Comparison of ENCODE assay signal across 8 mouse cellular contexts in genomic region chr13:57907428-57908265, GRCm38 (mm10). TPM values are rescaled to one million over a fixed set of nuclear protein-coding genes. Genes with fewer than 3 reads are reported as not detected.
DNase-seq lines count a peak whose midpoint lies in the region; ATAC-seq lines count a peak whose summit lies in the region.

No protein-coding gene starts in this region.

- peak overlapping the region; percentile 81 for H3K4me2 ChIP-seq in kidney, embryonic 15.5 days
- H3K4me2 ChIP-seq in midbrain, embryonic 13.5 days (replicated peaks), result peak overlapping the region; percentile 66

- no peaks in the 10 kb centered on the region for H3K9me3 ChIP-seq in kidney, embryonic 15.5 days (replicated peaks)
- no peaks in the 10 kb centered on the region for H3K9me3 ChIP-seq in hindbrain, embryonic 10.5 days
- H3K9me3 ChIP-seq in midbrain, embryonic 13.5 days, result no peaks in the 10 kb centered on the region

- no peak for DNase-seq in kidney, adult 11 months
- DNase-seq in cerebellum, adult 18-20 months, result peak; percentile 56 to 66
- DNase-seq in hindbrain, embryonic 10.5 days (ENCODE audit: low spot score), result no peak
- no peak for DNase-seq in left cerebral cortex, postnatal 36 days (ENCODE audit: low spot score in 2 of 2)
- no peak for DNase-seq in layer of hippocampus, postnatal 10 days (ENCODE audit: low spot score in 2 of 2)

- no peak for ATAC-seq in kidney, embryonic 15.5 days (replicated peaks; ENCODE audit: low FRiP score)
- peak; percentile 80 for ATAC-seq in midbrain, embryonic 13.5 days
- no peak for ATAC-seq in megakaryocyte progenitor cell, adult 5-6 weeks (replicated peaks; ENCODE audit: poor library complexity)

- no peak overlapping the region for H3K9ac ChIP-seq in kidney, embryonic 15.5 days
- peak overlapping the region; percentile 68 for H3K9ac ChIP-seq in midbrain, embryonic 13.5 days (replicated peaks)

- H3K27ac ChIP-seq in kidney, embryonic 15.5 days, result no peak overlapping the region
- H3K27ac ChIP-seq in hindbrain, embryonic 10.5 days, result peak overlapping the region; percentile 78
- H3K27ac ChIP-seq in midbrain, embryonic 13.5 days, result no peak overlapping the region; the same call in 1 of the 2 replicates

- peak overlapping the region; percentile 40 for H3K4me3 ChIP-seq in kidney, embryonic 15.5 days (replicated peaks)
- H3K4me3 ChIP-seq in hindbrain, embryonic 10.5 days, result peak overlapping the region; percentile 63
- H3K4me3 ChIP-seq in midbrain, embryonic 13.5 days (replicated peaks), result peak overlapping the region; percentile 53

- no peaks in the 10 kb centered on the region for H3K36me3 ChIP-seq in kidney, embryonic 15.5 days
- no peaks in the 10 kb centered on the region for H3K36me3 ChIP-seq in hindbrain, embryonic 10.5 days
- H3K36me3 ChIP-seq in midbrain, embryonic 13.5 days, result no peaks in the 10 kb centered on the region

- peaks cover 45% of the 10 kb centered on the region for H3K27me3 ChIP-seq in kidney, embryonic 15.5 days
- peaks cover 48% of the 10 kb centered on the region for H3K27me3 ChIP-seq in hindbrain, embryonic 10.5 days (ENCODE audit: insufficient read depth, poor library complexity, severe bottlenecking)
- H3K27me3 ChIP-seq in midbrain, embryonic 13.5 days, result peaks cover 30% of the 10 kb centered on the region

- WGBS in kidney, embryonic 15.5 days, result 2% methylated on average over 60 of the region's 60 CpGs
- WGBS in hindbrain, embryonic 10.5 days, result 2% methylated on average over 60 of the region's 60 CpGs
- under 1% methylated on average over 60 of the region's 60 CpGs for WGBS in midbrain, embryonic 13.5 days

- intact Hi-C loops in left cerebral cortex, postnatal 36 days (cut with DNase I), result loop anchor here (2.0 to 10.0 kb wide), 5 partner anchors 125 to 627 kb away; no protein-coding TSS in a partner anchor

- peaks cover 9% of the 10 kb centered on the region for H3K4me1 ChIP-seq in kidney, embryonic 15.5 days
- peaks cover 17% of the 10 kb centered on the region for H3K4me1 ChIP-seq in hindbrain, embryonic 10.5 days (replicated peaks)
- H3K4me1 ChIP-seq in midbrain, embryonic 13.5 days (replicated peaks), result peaks cover 14% of the 10 kb centered on the region

RNA-seq across cellular contexts. Expression of gene Spock1, which starts 0.5 kb away (rescaled TPM):
- 0.73 and 2.0 TPM in 2 replicates for polyA plus RNA-seq in kidney, embryonic 15.5 days (2015; fragmentation: Nextera tagmentation; extraction: Ambion mirVana)
- polyA plus RNA-seq in hindbrain, embryonic 10.5 days (2016; fragmentation: Nextera tagmentation; extraction: Ambion mirVana), result 5.4 and 10.3 TPM in 2 replicates
- 45.1 and 50.4 TPM in 2 replicates for polyA plus RNA-seq in midbrain, embryonic 13.5 days (2015; fragmentation: Nextera tagmentation; extraction: Ambion mirVana)
- total RNA-seq in megakaryocyte progenitor cell, adult 5-6 weeks (2015), result not detected in 2 replicates
- total RNA-seq in megakaryocyte progenitor cell, adult 5-6 weeks (2017), result not detected in 2 replicates
- 100 to 1,000 TPM; 269 to 303 TPM for total RNA-seq in left cerebral cortex, postnatal 36 days (2021)
- 100 to 1,000 TPM; 204 to 220 TPM for total RNA-seq in layer of hippocampus, postnatal 10 days (2021)

Comparison
In these comparisons a context has a peak if more than half of its experiments do, and no peak if none do; other contexts are left out.
1. DNase-seq: peak in cerebellum, adult 18-20 months (2 of 2); none in kidney, adult 11 months (single experiment), hindbrain, embryonic 10.5 days (single experiment), left cerebral cortex, postnatal 36 days (0 of 2) and layer of hippocampus, postnatal 10 days (0 of 2).
2. RNA of gene Spock1, which starts 0.5 kb away (total RNA-seq): 269 to 303 TPM in left cerebral cortex, postnatal 36 days and 204 to 220 TPM in layer of hippocampus, postnatal 10 days; not detected in megakaryocyte progenitor cell, adult 5-6 weeks; every median in the first group is over 100 times any median in the second.
3. Peak in every context shown above with its lines, with median percentiles within 50 percentile points of each other: H3K4me3 ChIP-seq.